Mouse (Mus musculus): Measurements from ENCODE around the gene Mtrex.

The Mtrex gene

DNA sequence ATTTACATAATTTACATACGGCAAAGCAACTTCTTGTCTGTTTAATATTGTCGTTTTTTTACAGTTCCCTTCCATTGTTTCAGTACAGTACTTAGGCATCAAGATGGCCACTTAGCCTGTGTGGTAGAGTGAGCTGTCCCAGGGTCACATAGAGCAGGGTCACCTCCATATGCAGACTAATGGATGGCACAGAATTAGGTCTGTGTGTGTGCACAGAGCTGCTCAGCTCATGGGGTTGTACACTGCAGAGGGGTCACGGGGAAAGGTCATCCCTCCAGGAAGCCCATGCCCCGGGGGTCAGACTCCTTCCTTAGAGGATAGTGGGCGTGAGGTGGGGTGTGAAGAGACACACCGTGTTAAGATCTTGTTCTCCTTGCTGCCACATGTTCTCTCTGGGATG lies 101.7 kb downstream of the Mtrex start:
- DNase-seq (ENCODE audit: low read depth, low spot score), result no peak

DNA sequence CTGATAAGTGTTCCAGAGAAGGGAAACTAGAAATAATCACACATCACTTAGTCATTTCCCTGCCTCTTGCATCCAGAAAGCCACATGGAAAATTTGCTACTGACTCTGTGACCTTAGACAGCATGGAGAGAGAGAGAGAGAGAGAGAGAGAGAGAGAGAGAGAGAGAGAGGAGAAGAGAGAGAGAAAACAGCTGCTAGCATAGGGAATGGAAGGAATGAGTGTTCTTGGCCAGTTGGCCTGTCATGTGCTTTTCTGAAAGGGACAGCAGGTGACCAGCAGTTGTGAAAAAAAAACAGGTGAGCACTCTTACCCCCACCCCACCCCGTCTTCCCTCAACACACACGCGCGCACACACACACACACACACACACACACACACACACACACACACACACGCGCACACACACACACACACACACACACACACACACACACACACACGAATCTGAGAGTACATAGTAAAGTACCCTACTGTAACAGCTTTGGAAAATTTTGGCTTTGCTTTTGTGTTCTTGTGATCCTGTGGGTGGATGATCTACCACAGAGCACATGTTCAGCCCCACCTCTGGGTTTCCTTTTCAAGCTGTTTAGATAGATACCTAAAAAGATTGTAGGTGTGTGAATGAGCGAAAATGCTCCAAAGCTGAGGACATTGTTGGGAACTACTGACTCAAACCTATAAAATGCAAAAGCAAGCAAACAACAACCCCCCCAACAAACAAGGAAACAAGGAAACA lies 103.1 kb downstream of the Mtrex start:
- DNase-seq (ENCODE audit: low read depth, low spot score), result no peak

DNA sequence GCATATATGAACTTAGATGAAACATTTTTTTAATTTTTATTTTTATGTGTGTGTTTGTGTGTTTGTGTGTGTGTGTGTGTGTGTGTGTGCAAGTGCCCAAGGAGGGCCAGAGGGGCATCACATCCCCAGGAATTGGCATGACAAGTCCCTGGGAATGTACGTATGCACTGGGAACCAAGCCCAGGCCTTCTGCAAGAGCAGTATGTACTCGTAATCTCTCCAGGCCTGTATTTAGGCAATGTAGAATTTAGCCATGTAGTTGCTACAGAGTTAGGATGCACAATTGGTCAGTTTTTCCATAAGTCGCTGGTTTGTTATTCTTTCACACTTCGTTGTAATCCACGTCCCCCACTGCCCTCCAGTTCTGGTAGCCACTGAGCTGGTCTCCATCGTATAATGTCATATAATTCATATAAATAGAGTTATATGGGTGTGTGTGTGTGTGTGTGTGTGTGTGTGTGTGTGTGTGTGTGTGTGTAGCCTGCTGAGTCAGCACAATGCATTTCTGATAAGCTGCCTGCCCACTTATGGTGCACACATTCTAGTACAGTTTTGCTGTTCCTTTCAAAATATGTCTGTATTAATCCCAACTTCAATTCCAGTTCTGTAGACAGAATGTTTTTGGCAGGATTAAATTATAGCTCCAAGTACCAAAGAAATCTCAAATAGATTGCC lies 103.8 kb downstream of the Mtrex start:
- DNase-seq (ENCODE audit: low read depth, low spot score), result no peak

DNA sequence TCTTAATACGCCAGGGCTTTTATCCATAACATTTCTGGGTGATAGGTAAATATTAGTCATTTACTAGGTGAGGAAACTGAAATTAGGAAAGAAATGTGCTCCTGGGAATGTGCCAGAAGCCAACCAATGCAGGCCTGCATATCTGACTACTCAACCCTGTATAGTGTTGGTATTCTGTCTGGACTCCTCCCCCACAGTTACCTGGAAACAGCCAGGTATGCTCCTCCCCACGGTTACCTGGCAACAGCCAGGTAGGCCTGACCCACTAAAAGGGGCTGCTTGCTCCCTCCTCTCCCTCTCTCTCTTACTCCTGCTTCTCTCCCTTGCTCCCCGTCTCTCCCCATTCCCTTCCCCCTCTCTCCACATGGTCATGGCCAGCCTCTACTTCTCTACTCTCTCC lies 104.8 kb downstream of the Mtrex start:
- no peak for DNase-seq (ENCODE audit: low read depth, low spot score)

DNA sequence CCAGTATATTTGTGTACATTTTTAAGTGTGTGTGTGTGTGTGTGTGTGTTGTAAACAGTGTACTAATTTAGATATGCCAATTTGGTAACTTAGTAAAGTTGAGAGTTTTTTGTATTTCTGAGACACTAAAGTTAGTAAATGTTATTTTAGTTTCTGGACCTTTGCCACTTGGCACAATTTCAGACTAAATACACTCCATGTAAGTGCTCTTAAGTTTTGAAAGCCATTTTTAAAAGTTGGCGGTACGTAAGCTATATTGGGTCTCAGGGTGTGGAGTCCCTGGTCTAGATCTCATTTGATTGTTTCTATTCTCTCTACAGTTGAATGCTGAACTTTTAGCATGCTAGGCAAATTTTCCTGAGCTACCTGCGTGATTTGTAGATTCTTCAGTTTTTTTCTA lies 109.1 kb downstream of the Mtrex start:
- DNase-seq (ENCODE audit: low read depth, low spot score), result no peak
